ENCODE assay signal across 19 mouse cellular contexts in genomic region chr13:41472878-41473424, GRCm38 (mm10).
"Had no signal": no experiment of that assay in that cellular context is flagged by ENCODE, and none has a peak within 500 bp of the region (broad histone marks: within the 10 kb centered on the region; RNA-seq: fewer than 3 reads in every experiment).

No protein-coding gene starts in this region.

- H3K4me1 ChIP-seq: limb, embryonic 12.5 days; liver, embryonic 13.5 days; neural tube, embryonic 12.5 days; stomach, embryonic 15.5 days had no signal

- H3K27me3 ChIP-seq: limb, embryonic 12.5 days; liver, embryonic 13.5 days; lung, embryonic 15.5 days; neural tube, embryonic 12.5 days; stomach, embryonic 15.5 days had no signal

- H3K4me3 ChIP-seq: limb, embryonic 12.5 days; liver, embryonic 13.5 days; lung, embryonic 15.5 days; megakaryocyte, embryonic 14.5 days; neural tube, embryonic 12.5 days; stomach, embryonic 15.5 days had no signal

- H3K36me3 ChIP-seq: limb, embryonic 12.5 days; liver, embryonic 13.5 days; lung, embryonic 15.5 days; neural tube, embryonic 12.5 days; stomach, embryonic 15.5 days had no signal

- H3K27ac ChIP-seq: kidney, postnatal 0 days; limb, embryonic 12.5 days; liver, embryonic 13.5 days; lung, embryonic 15.5 days; macrophage; neural tube, embryonic 12.5 days; stomach, embryonic 15.5 days had no signal

- H3K4me2 ChIP-seq: limb, embryonic 12.5 days; liver, embryonic 13.5 days; lung, embryonic 15.5 days; neural tube, embryonic 12.5 days; stomach, embryonic 15.5 days had no signal

- H3K9me3 ChIP-seq: limb, embryonic 12.5 days; liver, embryonic 13.5 days; lung, embryonic 15.5 days; neural tube, embryonic 12.5 days; stomach, embryonic 15.5 days had no signal

- ATAC-seq: liver, postnatal 0 days had no signal

- H3K9ac ChIP-seq: limb, embryonic 12.5 days; liver, embryonic 13.5 days; liver, postnatal 0 days; lung, embryonic 15.5 days; neural tube, embryonic 12.5 days; stomach, embryonic 15.5 days had no signal

- DNase-seq: kidney, adult 11 months; kidney, adult 9 months; kidney, postnatal 36 days; layer of hippocampus, adult 9-11 months; liver; liver, embryonic 13.5 days; liver, postnatal 0 days; midbrain, embryonic 14.5 days; retina, postnatal 1 day; right cerebral cortex, postnatal 4 days; thymus, adult 2 months; thymus, postnatal 25 days had no signal
